Mouse (Mus musculus) heart, adult 18-20 months (tissue): ENCODE measurements around the gene Card14. TPM values are rescaled to one million over a fixed set of nuclear protein-coding genes. Genes with fewer than 3 reads are reported as not detected.
"Not testable (repeated sequence)": the region's sequence is repeated elsewhere in the genome, so short reads cannot be mapped to it uniquely, and the experiment has no call there.

ENCODE experiments used
- DNase-seq, 2 experiments: peaks; one replicate each; pipeline ENCODE4 v3.0.0; 2021 to 2022; ENCODE audit warnings: mixed read lengths in 1 of 2
- long read RNA-seq, 2 experiments: library from polyadenylated mRNA; stranded (forward); transcript quantifications; one replicate each; pipeline ENCODE4 v2.0.0; 2021
- total RNA-seq, 2 experiments: library from RNA; stranded (reverse); gene quantifications; 2 replicates each; pipeline ENCODE4 v1.2.3; 2021

The Card14 gene
- total RNA-seq: not detected
- long read RNA-seq, experiment 1: 0 reads
- long read RNA-seq, experiment 2: 0 reads

- no peak for DNase-seq
These were observed at the start of gene Card14 for GRCm38 (mm10) chr11:119307658-119307867. Gene Card14 (plus strand): TSS chr11:119307768.

GRCm38 (mm10) chr11:119258216-119258571 lies 49.4 kb upstream of the Card14 start:
- no peak for DNase-seq

GRCm38 (mm10) chr11:119258572-119259322 lies 48.8 kb upstream of the Card14 start:
- DNase-seq: peak; percentile 78 to 84

GRCm38 (mm10) chr11:119259977-119260376 lies 47.6 kb upstream of the Card14 start:
- no peak for DNase-seq

GRCm38 (mm10) chr11:119264413-119264812 lies 43.2 kb upstream of the Card14 start:
- DNase-seq: no peak

GRCm38 (mm10) chr11:119265811-119266210 lies 41.8 kb upstream of the Card14 start:
- DNase-seq: no peak

- peak; percentile 51 to 73 for DNase-seq
These were observed 40.3 kb upstream of the Card14 start for GRCm38 (mm10) chr11:119267241-119267674.

- peak; percentile 94 to 98 for DNase-seq
These were observed 39.6 kb upstream of the Card14 start, which contains the start of gene Gaa for GRCm38 (mm10) chr11:119267768-119268556. Gene Gaa (plus strand): TSS chr11:119267887.

- peak in 1 of 2 experiments; percentile 18 for DNase-seq
These were observed 38.9 kb upstream of the Card14 start for GRCm38 (mm10) chr11:119268557-119269195.

- DNase-seq: not testable (repeated sequence)
These were observed 35.1 kb upstream of the Card14 start for GRCm38 (mm10) chr11:119272492-119272891.

GRCm38 (mm10) chr11:119273186-119273930 lies 34.2 kb upstream of the Card14 start:
- DNase-seq: no peak

GRCm38 (mm10) chr11:119281030-119281429 lies 26.5 kb upstream of the Card14 start:
- DNase-seq: no peak

- peak; percentile 18 to 33 for DNase-seq
These were observed 21.6 kb upstream of the Card14 start for GRCm38 (mm10) chr11:119285791-119286527.

GRCm38 (mm10) chr11:119287207-119287992 lies 20.2 kb upstream of the Card14 start:
- DNase-seq: no peak

GRCm38 (mm10) chr11:119292861-119293260 lies 14.7 kb upstream of the Card14 start:
- not testable (repeated sequence) for DNase-seq

GRCm38 (mm10) chr11:119297996-119298395 lies 9.6 kb upstream of the Card14 start:
- DNase-seq: no peak

- no peak for DNase-seq
These were observed 8.7 kb upstream of the Card14 start for GRCm38 (mm10) chr11:119298917-119299316.

GRCm38 (mm10) chr11:119299391-119300245 lies 8.0 kb upstream of the Card14 start, which contains the start of gene Eif4a3:
Gene Eif4a3 (minus strand): TSS chr11:119300089.
- DNase-seq: peak; percentile 96 to 97

- no peak for DNase-seq
These were observed 7.2 kb upstream of the Card14 start for GRCm38 (mm10) chr11:119300246-119300935.
